Mouse (Mus musculus): ENCODE results near the gene Cfap46.

- TF ChIP-seq CTCF (IDR thresholded peaks at IDR 0.05; ENCODE audit: insufficient read depth, low read depth, low read length) (no peak), POLR2A (IDR thresholded peaks at IDR 0.05; ENCODE audit: insufficient read depth, low read depth, low read length) (no peak)
Observed at GRCm38 (mm10) chr7:139583094-139583737, 100.4 kb downstream of the Cfap46 start.

Data from olfactory bulb, adult 2 months (tissue).